Mouse (Mus musculus): ENCODE data around the gene Elk3.

- TF ChIP-seq CTCF (IDR thresholded peaks at IDR 0.05; ENCODE audit: extremely low read depth, insufficient read depth, insufficient read length, insufficient replicate concordance), result no peak
- no peak for TF ChIP-seq POLR2A (IDR thresholded peaks at IDR 0.05; ENCODE audit: low read depth, low read length)
Measured at GRCm38 (mm10) chr10:93357162-93357561, 46.2 kb upstream of the Elk3 start.
